Mouse (Mus musculus) liver, postnatal 0 days (tissue): ENCODE measurements around the gene Fam78b.

Experiments used
- CTCF ChIP-seq: sonication (generic); IDR thresholded peaks from 2 replicates; pipeline ENCODE4 v1.5.1; 2016; ENCODE audit warnings: antibody characterized with exemption, low read depth
- EP300 ChIP-seq: IDR thresholded peaks from 2 replicates; pipeline ENCODE4 v1.6.1; 2016; ENCODE audit warnings: antibody characterized with exemption, low read depth, mild to moderate bottlenecking

DNA sequence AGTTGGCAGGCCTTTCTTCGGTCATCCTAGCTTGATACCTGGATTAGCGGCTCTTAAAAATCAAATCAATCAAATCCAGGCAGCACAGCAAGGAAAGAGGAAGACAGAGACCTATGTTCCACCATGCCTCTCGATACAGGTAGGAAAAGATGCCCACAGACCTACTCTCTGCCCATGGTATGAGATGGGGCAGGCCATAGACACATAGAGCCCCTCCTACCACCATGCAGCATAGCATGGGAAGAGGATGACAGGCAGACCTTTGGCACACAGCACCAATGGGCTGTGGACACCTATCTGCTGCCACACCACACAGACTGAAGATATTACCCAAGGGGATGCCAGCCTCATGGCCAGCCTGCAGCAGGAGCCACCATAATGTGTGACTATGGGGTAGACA, 124.7 kb downstream of the Fam78b start:
- no peak for TF ChIP-seq CTCF
- TF ChIP-seq EP300: no peak
